Comparison of ENCODE assay signal across 8 mouse cellular contexts in the genomic region with DNA sequence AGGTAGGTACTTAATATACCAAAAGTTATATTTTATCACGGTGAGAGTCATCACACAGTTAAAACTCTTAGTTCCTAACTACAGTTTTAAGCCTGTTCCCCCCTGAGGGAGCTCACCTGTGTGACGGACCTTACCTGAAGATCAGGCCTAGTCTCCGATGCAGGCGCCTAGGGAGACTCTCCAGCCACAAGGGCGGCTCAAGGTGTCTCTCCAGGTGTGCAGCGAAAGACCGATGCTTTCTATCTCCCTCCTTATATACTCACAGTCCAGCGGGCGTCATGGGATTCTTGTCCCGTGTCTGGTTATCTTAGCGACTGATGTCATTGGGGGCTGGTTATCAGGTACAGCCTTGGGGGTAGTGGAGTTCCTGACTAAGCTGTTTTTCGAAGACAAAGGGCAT. TPM values are rescaled to one million over a fixed set of nuclear protein-coding genes. Genes with fewer than 3 reads are reported as not detected.
DNase-seq lines count a peak whose midpoint lies in the region; ATAC-seq and TF ChIP-seq lines count a peak whose summit lies in the region.

TSS of gene Morf4l2 (minus strand) at position 232 of the 400 bp plus-strand sequence.

- H3K27me3 ChIP-seq in cerebellum, adult 2 months (ENCODE audit: control insufficient read depth, insufficient read depth, low read length): no peaks in the 10 kb centered on the region
- no peaks in the 10 kb centered on the region for H3K27me3 ChIP-seq in CH12.LX (replicated peaks)
- no peaks in the 10 kb centered on the region for H3K27me3 ChIP-seq in erythroblast, embryonic 14.5 days (ENCODE audit: control insufficient read depth)
- no peaks in the 10 kb centered on the region for H3K27me3 ChIP-seq in heart, postnatal 0 days (ENCODE audit: control insufficient read depth, insufficient read depth, low read length)
- no peaks in the 10 kb centered on the region for H3K27me3 ChIP-seq in neural tube, embryonic 12.5 days (replicated peaks)

- peak within 1 kb of the TSS; percentile 75 for H3K4me2 ChIP-seq in CH12.LX (ENCODE audit: insufficient read depth, low read depth, poor library complexity, severe bottlenecking)
- peak within 1 kb of the TSS; percentile 63 for H3K4me2 ChIP-seq in heart, postnatal 0 days (ENCODE audit: low read depth, low read length)
- peak within 1 kb of the TSS; percentile 57 for H3K4me2 ChIP-seq in neural tube, embryonic 12.5 days (replicated peaks)

- in situ Hi-C loops in CH12.LX (cut with MboI; ENCODE audit: low pct_ligation_motif_present, low pct_unique_long_range_greater_than_20kb, low sequenced_read_pairs): loop anchor here (10.0 to 25.0 kb wide), 2 partner anchors 119 to 269 kb away; no protein-coding TSS in a partner anchor

- dilution Hi-C loops in CH12.LX (cut with MboI; ENCODE audit: extremely low pct_ligation_motif_present, extremely low pct_unique_long_range_greater_than_20kb, low sequenced_read_pairs): no loop called here

- H3K79me2 ChIP-seq in CH12.LX (replicated peaks; ENCODE audit: control insufficient read depth, extremely low read depth, insufficient read depth, poor library complexity, severe bottlenecking): peaks cover 18% of the 10 kb centered on the region

- H3K9me3 ChIP-seq in CH12.LX (replicated peaks; ENCODE audit: low read length): no peaks in the 10 kb centered on the region
- peaks cover 7% of the 10 kb centered on the region; the same call in 1 of the 2 replicates for H3K9me3 ChIP-seq in erythroblast, embryonic 14.5 days (ENCODE audit: control insufficient read depth, low read length)
- no peaks in the 10 kb centered on the region for H3K9me3 ChIP-seq in heart, postnatal 0 days (replicated peaks; ENCODE audit: control insufficient read depth, low read length)
- H3K9me3 ChIP-seq in neural tube, embryonic 12.5 days: no peaks in the 10 kb centered on the region

- H3K36me3 ChIP-seq in CH12.LX (replicated peaks in 1 of 2; ENCODE audit: control insufficient read depth in 1 of 2, insufficient read depth in 1 of 2, low read length in 1 of 2): peaks cover 3 to 13% of the 10 kb centered on the region in 2 experiments
- H3K36me3 ChIP-seq in erythroblast, embryonic 14.5 days (ENCODE audit: control insufficient read depth): peaks cover 6% of the 10 kb centered on the region
- no peaks in the 10 kb centered on the region for H3K36me3 ChIP-seq in heart, postnatal 0 days (replicated peaks; ENCODE audit: control insufficient read depth, insufficient read depth, low read length)
- no peaks in the 10 kb centered on the region for H3K36me3 ChIP-seq in neural tube, embryonic 12.5 days

- no peak for TF ChIP-seq CTCF in cerebellum, adult 2 months (IDR thresholded peaks at IDR 0.05; ENCODE audit: borderline replicate concordance, insufficient read depth, low read depth, low read length)
- no peak for TF ChIP-seq CTCF in CH12.LX (conservative IDR thresholded peaks at IDR 0.05 in 1 of 2, IDR thresholded peaks at IDR 0.05 in 1 of 2; ENCODE audit: low read depth in 2 of 2, low read length in 2 of 2)
- TF ChIP-seq CTCF in heart, postnatal 0 days (IDR thresholded peaks at IDR 0.05; ENCODE audit: low read depth): no peak

- intact Hi-C loops in left cerebral cortex, postnatal 36 days (cut with DNase I): loop anchor here (2.0 to 10.0 kb wide), 4 partner anchors 77 to 274 kb away; partner anchors contain the start of gene Zcchc18

- peak in 1 of 2 experiments; percentile 2 for DNase-seq in cerebellum, adult 2 months
- DNase-seq in cerebellum, adult 8-10 months: no peak
- DNase-seq in CH12.LX (ENCODE audit: extremely low read depth): no peak
- DNase-seq in heart, postnatal 0 days (ENCODE audit: low spot score): no peak
- no peak for DNase-seq in left cerebral cortex, postnatal 36 days (ENCODE audit: low spot score in 2 of 2)
- no peak for DNase-seq in ovary, postnatal 36 days (ENCODE audit: low spot score)

- no peak for TF ChIP-seq POLR2A in cerebellum, adult 2 months (IDR thresholded peaks at IDR 0.05; ENCODE audit: borderline replicate concordance, insufficient read depth, low read length)
- TF ChIP-seq POLR2A in CH12.LX (IDR thresholded peaks at IDR 0.05; ENCODE audit: low read depth, low read length): no peak

- peak within 1 kb of the TSS; percentile 6; the same call in 1 of the 2 replicates for H3K27ac ChIP-seq in cerebellum, adult 2 months (ENCODE audit: insufficient read depth, low read length)
- peak within 1 kb of the TSS; percentile 96; the same call in 1 of the 2 replicates for H3K27ac ChIP-seq in CH12.LX (ENCODE audit: insufficient read depth, low read depth)
- peak within 1 kb of the TSS; percentile 93 for H3K27ac ChIP-seq in heart, postnatal 0 days (ENCODE audit: low read depth)
- 0 out of 2 replicates have a peak within 1 kb of the TSS, but pooled peaks have one; percentile 59 for H3K27ac ChIP-seq in neural tube, embryonic 12.5 days

- no peaks in the 10 kb centered on the region for H3K4me1 ChIP-seq in cerebellum, adult 2 months (ENCODE audit: control insufficient read depth, insufficient read depth, low read length)
- peaks cover 0 to 3% of the 10 kb centered on the region in 2 experiments; a peak in 1 of 4 replicates for H3K4me1 ChIP-seq in CH12.LX (ENCODE audit: control insufficient read depth in 1 of 2, insufficient read depth in 2 of 2)
- H3K4me1 ChIP-seq in erythroblast, embryonic 14.5 days (ENCODE audit: control insufficient read depth): peaks cover 15% of the 10 kb centered on the region
- H3K4me1 ChIP-seq in heart, postnatal 0 days (ENCODE audit: control insufficient read depth, insufficient read depth): no peaks in the 10 kb centered on the region
- H3K4me1 ChIP-seq in neural tube, embryonic 12.5 days: peaks cover 3% of the 10 kb centered on the region; the same call in 1 of the 2 replicates

- peak within 1 kb of the TSS; percentile 80 for H3K9ac ChIP-seq in CH12.LX (ENCODE audit: insufficient read depth, low read depth)
- H3K9ac ChIP-seq in heart, postnatal 0 days (replicated peaks; ENCODE audit: low read depth, low read length): peak within 1 kb of the TSS; percentile 53; the same call in 1 of the 2 replicates
- H3K9ac ChIP-seq in neural tube, embryonic 12.5 days: 0 out of 2 replicates have a peak within 1 kb of the TSS, but pooled peaks have one; percentile 53

- no peak for TF ChIP-seq EP300 in CH12.LX (IDR thresholded peaks at IDR 0.05; ENCODE audit: low read length)
- TF ChIP-seq EP300 in heart, postnatal 0 days (IDR thresholded peaks at IDR 0.05; ENCODE audit: low read depth): no peak

- peak within 1 kb of the TSS; percentile 99 for H3K4me3 ChIP-seq in cerebellum, adult 2 months (replicated peaks; ENCODE audit: insufficient read depth, low read depth, low read length)
- H3K4me3 ChIP-seq in CH12.LX (replicated peaks in 1 of 3; ENCODE audit: low read depth in 2 of 3, low read length in 2 of 3, poor library complexity in 1 of 3): peak within 1 kb of the TSS; percentile 58 to 85 (median 64)
- peak within 1 kb of the TSS; percentile 81 for H3K4me3 ChIP-seq in erythroblast, embryonic 14.5 days (replicated peaks)
- H3K4me3 ChIP-seq in heart, postnatal 0 days (ENCODE audit: low read depth, low read length): peak within 1 kb of the TSS; percentile 55
- H3K4me3 ChIP-seq in neural tube, embryonic 12.5 days: no peak within 1 kb of the TSS

- no peak for ATAC-seq in heart, postnatal 0 days (ENCODE audit: insufficient read depth, low read depth)
- ATAC-seq in neural tube, embryonic 12.5 days (ENCODE audit: low FRiP score, low read depth): no peak

- WGBS in cerebellum, adult 2 months: 90% methylated on average over 12 of the region's 12 CpGs
- 75% methylated on average over 12 of the region's 12 CpGs for WGBS in heart, postnatal 0 days
- 88% methylated on average over 12 of the region's 12 CpGs for WGBS in neural tube, embryonic 12.5 days

- no peak for TF ChIP-seq RAD21 in CH12.LX (IDR thresholded peaks at IDR 0.05; ENCODE audit: low read depth, low read length)

TF ChIP-seq in CH12.LX, 34 proteins besides CTCF, POLR2A, EP300 and RAD21:
- TF ChIP-seq TBP (conservative IDR thresholded peaks at IDR 0.05; ENCODE audit: low read depth, low read length): no peak

RNA-seq across cellular contexts. Expression of gene Morf4l2, which starts in this region (rescaled TPM):
- 223 and 236 TPM in 2 replicates for polyA plus RNA-seq in cerebellum, adult 2 months (2012; rRNA removed)
- total RNA-seq in CH12.LX (2012; rRNA removed): 189 and 254 TPM in 2 replicates
- total RNA-seq in CH12.LX (2014; rRNA removed): 585 and 613 TPM in 2 replicates
- 358 and 445 TPM in 2 replicates for polyA plus RNA-seq in CH12.LX (2012; ENCODE audit: insufficient read length, low read depth)
- polyA plus RNA-seq in erythroblast, embryonic 14.5 days (2012): 17.3 and 24.0 TPM in 2 replicates
- total RNA-seq in heart, postnatal 0 days (2014; rRNA removed; ENCODE audit: low replicate concordance): 115 and 173 TPM in 2 replicates
- 212 and 214 TPM in 2 replicates for polyA plus RNA-seq in heart, postnatal 0 days (2015; fragmentation: Nextera tagmentation; extraction: Ambion mirVana)
- 100 to 1,000 TPM; 322 to 343 TPM for total RNA-seq in left cerebral cortex, postnatal 36 days (2021)
- polyA plus RNA-seq in neural tube, embryonic 12.5 days (2016; fragmentation: Nextera tagmentation; extraction: Ambion mirVana): 531 and 541 TPM in 2 replicates

Comparison
In these comparisons a context has a peak if more than half of its experiments do, and no peak if none do; other contexts are left out.
1. H3K27ac ChIP-seq: peak in every context shown above with its lines; median percentile 96 in CH12.LX; 93 in heart, postnatal 0 days; 59 in neural tube, embryonic 12.5 days; 6 in cerebellum, adult 2 months.